Mouse (Mus musculus) heart, postnatal 0 days (tissue): ENCODE results near the gene Kazn.

Experiments
- CTCF ChIP-seq: IDR thresholded peaks from 2 replicates; pipeline ENCODE4 v1.5.1; 2016; ENCODE audit warnings: antibody characterized with exemption, control low read depth, low read depth
- EP300 ChIP-seq: IDR thresholded peaks from 2 replicates; pipeline ENCODE4 v1.6.1; 2016; ENCODE audit warnings: antibody characterized with exemption, low read depth

- TF ChIP-seq CTCF (no peak), EP300 (no peak)
These were observed 22.2 kb downstream of the Kazn start for GRCm38 (mm10) chr4:142217048-142217447.
